Mouse (Mus musculus) frontal cortex, adult (tissue): ENCODE measurements around the gene Dhx33.

Experiments used
- ATAC-seq: cut with Nextera tagmentation; 2 replicates; pipeline ENCODE4 v1.9.2; 2017; ENCODE audit warnings: mild to moderate bottlenecking, moderate library complexity, mixed read lengths; ENCODE audit not compliant: low TSS enrichment

Dhx33 gene

GRCm38 (mm10) chr11:71004316-71004773, at the start of gene Dhx33:
Dhx33 (minus strand) TSS chr11:71004437.
- ATAC-seq, result peak; percentile 96

DNA sequence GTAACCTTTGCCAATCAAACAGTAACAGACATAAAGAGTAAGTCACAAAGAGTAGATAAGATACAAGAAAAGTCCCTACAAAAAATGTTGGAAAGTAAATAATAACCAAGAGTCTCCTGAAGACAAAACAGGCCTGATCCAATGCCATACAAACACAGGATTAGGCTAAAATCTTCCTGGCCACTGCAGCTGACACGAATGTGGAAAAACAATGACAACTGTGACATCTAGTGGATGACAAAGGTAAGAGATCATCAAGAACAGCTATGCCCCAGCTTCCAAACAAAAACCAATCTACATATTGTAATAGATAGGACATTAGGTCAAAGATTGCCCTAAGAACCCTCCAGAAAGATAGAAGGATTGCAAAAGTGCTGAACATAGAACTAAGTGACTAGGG, 48.3 kb upstream of the Dhx33 start:
- ATAC-seq, result peak; percentile 81; the same call in 1 of the 2 replicates

DNA sequence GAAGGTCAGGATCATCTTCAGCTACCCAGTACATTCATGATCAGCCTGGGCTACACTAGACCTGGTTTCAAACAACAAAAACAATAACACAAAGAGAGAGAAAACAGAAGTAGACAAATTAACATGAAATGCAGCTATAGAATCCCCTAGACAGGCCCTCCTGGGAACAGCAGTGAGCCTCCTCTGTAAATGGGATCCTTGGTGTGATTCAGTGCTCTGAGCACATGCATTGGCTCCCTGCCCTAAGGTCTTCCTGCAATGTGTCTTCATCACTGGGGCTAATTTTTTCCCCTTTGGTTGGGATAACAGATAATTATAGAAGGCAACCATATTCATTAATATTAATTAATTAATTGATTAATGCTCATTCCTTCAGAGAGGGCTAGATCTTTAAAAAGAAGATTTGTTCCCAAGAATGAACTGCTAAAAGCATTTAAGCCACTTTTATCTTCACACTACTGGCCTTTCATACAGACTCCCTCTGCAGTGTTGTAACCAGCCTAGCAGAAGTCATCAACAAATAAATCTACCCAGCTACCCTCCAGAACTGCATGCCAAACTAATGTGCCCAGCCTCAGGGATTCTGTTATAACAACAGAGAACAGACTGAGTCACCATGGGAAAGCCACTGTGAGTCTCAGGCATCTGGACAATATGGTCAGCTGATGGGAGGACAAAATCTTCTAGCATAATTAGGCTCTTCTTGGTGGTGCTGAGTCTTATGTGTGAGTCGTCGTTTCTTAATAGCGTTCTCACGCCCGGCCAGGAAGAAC, 35.5 kb upstream of the Dhx33 start:
- no peak for ATAC-seq

- peak; percentile 81 for ATAC-seq
These were observed 29.0 kb upstream of the Dhx33 start, which contains the start of gene 6330403K07Rik for GRCm38 (mm10) chr11:71033163-71033761. 6330403K07Rik (minus strand) TSS chr11:71033513.

GRCm38 (mm10) chr11:71032491-71033162, 28.4 kb upstream of the Dhx33 start:
- peak; percentile 64 for ATAC-seq

DNA sequence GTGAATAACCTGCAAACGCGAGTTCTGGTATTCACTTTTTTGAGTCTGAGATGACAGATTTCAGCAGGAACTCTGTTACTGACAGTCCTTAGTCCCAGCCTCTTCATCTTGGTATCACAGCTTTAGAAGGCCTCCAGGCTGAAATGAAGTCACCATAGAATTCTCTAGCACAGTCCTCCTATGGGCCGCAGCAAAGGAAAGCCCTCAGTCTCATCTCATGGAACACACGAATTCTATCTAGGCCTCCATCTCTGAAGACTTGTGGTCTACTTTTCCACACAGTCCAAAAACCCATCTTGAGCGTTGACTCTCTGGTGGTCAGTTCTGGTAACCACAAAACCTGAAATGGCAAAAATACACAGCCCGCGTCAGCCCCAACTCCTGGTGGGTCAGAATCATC, 27.8 kb upstream of the Dhx33 start:
- ATAC-seq, result peak; percentile 8; the same call in 1 of the 2 replicates

GRCm38 (mm10) chr11:71029403-71030118, 25.3 kb upstream of the Dhx33 start:
- ATAC-seq, result no peak

DNA sequence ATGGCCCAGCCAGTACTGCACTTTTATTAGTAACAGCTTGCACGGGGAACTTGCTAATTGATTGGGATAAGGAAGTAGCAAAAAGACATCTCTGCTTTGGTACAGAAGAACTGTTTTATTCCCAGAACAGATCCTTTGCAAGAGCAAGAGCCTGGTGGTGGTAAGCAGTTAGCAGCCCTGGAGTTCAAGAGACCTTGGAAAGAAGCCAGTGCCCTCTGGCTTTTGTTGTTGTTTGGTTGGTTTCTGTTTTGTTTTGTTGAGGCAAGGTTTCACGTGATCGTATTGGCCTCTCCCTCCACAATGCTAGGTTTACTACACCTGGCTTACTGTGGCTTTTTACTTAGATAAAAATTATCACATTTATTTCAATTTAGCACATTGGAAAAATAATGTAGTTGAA, 24.0 kb upstream of the Dhx33 start:
- ATAC-seq, result no peak

DNA sequence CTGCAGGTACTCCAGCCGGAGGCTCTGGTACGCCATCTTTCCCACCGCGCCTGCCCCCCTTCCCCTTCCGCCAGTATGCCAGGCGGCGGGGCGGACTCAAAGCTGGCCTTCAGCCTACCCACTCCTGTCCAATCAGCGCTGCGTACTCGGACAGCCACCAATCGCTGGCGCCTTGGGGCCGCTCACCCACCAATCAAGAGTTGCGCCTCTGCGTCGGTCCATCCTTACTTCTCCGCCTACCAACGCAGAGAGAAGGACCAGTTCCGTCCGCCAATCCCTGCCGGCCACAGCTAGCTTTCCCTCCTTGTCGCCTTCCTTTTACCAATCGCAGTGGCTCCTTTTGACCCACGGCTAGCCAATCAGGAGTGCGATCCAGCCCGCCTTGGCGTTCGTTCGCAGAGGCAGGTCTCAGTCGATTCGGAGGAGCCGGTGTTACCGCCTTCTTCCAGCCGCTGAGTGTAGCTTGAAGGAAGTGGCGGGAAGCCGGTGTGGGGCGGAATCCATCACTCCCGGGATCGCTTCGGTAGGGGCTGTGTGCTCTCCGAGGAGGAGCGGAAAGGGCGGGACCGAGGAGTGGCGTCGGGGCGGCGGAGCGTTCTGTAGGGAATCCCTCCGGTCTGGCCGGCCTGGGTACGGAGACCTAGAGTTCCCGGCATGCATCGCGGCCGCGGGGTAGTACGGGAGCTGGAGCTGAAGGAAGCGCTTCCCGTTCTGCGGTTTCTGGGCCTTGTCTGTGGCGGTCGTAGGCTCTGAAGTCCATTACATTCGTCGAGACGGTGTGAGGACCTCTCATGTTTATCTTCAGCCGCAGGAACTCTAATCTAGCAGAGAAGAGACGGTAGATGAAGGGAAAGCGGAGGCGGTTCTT, 15.2 kb upstream of the Dhx33 start, which contains the start of the genes Mis12 and Derl2:
Mis12 (plus strand) TSS at position 411 of the 868 bp plus-strand sequence.
Derl2 (minus strand) TSS at position 641 of the 868 bp plus-strand sequence.
- ATAC-seq, result peak; percentile 99

GRCm38 (mm10) chr11:71018416-71019200, 14.4 kb upstream of the Dhx33 start:
- ATAC-seq, result peak; percentile 11; the same call in 1 of the 2 replicates

GRCm38 (mm10) chr11:71017051-71017450, 12.8 kb upstream of the Dhx33 start:
- no peak for ATAC-seq

- ATAC-seq, result no peak
These were observed 8.5 kb upstream of the Dhx33 start for GRCm38 (mm10) chr11:71012743-71013142.

DNA sequence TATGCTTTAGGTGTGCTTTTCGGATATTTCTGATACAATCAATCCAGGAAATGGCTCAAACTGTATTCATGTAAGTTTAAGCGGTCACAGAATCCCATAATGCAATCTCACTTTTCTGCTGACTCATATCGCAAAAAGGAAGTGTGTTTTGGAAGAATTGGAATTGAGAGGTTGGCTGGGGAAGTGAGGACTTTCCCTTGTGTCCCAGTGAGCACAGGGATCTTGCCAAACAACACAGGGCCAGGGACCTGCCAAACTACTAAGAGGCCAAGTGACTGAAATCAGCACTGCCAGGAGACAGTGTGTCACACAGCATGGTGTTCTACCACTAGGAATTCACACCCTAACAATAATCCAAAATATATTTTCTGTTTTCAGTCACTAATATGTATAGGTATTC, 4.1 kb upstream of the Dhx33 start:
- ATAC-seq, result no peak

DNA sequence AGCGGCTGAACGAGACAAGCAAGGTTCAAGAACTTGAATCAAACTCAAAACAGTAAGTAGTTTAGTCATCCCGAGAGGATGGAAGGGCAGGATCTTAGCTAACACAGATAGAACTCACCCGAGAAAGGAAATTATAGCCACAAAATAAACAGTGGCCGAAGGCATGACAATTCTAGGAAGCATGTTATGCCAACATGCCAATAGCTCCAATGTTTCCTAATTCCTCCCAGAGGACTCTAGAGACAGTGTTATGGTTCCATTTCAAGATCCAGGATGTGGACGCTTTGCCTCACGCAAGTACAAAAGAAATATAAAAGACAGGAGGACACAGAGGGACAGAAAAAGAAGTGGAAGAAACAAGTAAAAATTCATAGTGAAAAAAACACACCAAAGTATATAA, 3.6 kb upstream of the Dhx33 start:
- ATAC-seq, result no peak

DNA sequence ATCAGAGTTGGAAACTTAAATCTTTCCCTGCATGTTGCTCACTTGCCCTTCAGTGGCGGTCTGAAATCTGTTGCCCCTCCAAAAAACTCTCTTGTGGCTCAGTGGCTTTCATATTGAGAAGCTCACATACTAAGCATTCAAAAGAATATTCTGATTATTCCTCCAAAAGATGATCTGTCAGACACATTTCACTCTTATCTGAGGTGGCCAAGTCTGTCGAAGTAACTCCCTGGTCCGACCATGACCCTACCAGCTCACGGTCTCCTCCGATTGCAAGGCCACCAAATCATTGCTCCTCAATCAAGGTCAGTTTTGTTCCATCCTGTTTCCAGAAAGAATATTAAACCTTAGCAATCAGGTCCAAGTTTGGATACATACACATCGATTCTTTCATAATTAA, 2.8 kb upstream of the Dhx33 start:
- ATAC-seq, result no peak

DNA sequence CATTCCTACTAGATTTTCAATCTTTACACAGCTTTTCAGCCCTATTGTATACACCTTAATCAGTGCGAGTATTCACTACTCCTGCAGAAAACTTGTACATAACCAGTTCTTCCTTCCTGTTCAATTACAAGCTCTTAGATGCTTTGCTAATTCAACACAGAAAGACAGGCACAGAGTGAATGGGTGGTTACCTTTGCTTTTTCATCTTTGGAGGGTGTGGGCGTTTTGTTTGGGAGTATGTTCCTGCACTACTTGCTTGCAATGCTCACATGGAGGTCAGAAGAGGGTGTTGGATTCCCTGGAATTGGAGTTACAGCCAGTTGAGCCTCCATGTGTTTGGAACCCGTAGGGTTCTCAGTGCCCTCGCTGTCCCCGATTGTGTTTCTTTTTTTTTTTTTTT, 809 bp upstream of the Dhx33 start:
- no peak for ATAC-seq

GRCm38 (mm10) chr11:71003611-71004315, 474 bp downstream of the Dhx33 start:
- peak; percentile 45; the same call in 1 of the 2 replicates for ATAC-seq

DNA sequence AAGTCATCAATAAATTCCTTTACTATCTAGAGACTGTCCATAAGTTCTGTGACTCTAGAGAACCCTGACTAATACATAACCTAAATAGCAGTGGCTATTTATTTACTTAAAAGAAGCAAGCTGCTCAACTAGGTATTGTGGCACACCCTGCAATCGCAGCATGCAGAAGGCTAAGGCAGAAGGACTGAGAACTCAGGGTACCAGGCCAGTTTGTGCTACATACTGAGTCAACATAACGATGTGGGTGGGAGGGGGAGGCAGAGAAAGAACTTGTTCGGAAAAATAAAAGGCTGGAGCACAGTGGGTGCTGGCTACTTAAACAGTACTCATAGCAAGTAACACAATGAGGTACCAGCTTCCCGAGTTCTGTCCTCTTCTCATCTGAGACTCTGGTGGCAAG, 3.1 kb downstream of the Dhx33 start:
- ATAC-seq, result peak; percentile 22; the same call in 1 of the 2 replicates

GRCm38 (mm10) chr11:70982557-70983228, 21.5 kb downstream of the Dhx33 start, which contains the start of gene C1qbp:
C1qbp (minus strand) TSS chr11:70983026.
- peak; percentile 95 for ATAC-seq
